Mouse (Mus musculus): ENCODE data around the gene Ccdc33. TPM values are rescaled to one million over a fixed set of nuclear protein-coding genes. Genes with fewer than 3 reads are reported as not detected.

Ccdc33 gene
- polyA plus RNA-seq (2014; fragmentation: Illumina TruSeq; extraction: RNeasy Lipid Tissue Mini Kit (QIAGEN cat#74804); ENCODE audit: low read depth, low replicate concordance), result not detected

GRCm38 (mm10) chr9:58118671-58119070 is at the start of gene Ccdc33:
Gene Ccdc33 (minus strand): TSS chr9:58118823.

GRCm38 (mm10) chr9:58063531-58063930 is 55.1 kb downstream of the Ccdc33 start, which contains the start of gene Stra6:
Gene Stra6 (plus strand): TSS chr9:58063788.

GRCm38 (mm10) chr9:58005753-58006461 is 112.7 kb downstream of the Ccdc33 start, which contains the start of gene Cyp11a1:
Gene Cyp11a1 (plus strand): TSS chr9:58006411.

Other genes with a start within 250 kb of the Ccdc33 start
- 41.6 TPM for gene Ubl7, start 207.8 kb downstream of the Ccdc33 start, polyA plus RNA-seq (2014; fragmentation: Illumina TruSeq; extraction: RNeasy Lipid Tissue Mini Kit (QIAGEN cat#74804); ENCODE audit: low read depth, low replicate concordance)
- gene Sema7a, start 178.7 kb downstream of the Ccdc33 start, polyA plus RNA-seq (2014; fragmentation: Illumina TruSeq; extraction: RNeasy Lipid Tissue Mini Kit (QIAGEN cat#74804); ENCODE audit: low read depth, low replicate concordance), result not detected
- gene Cyp11a1, start 112.4 kb downstream of the Ccdc33 start, polyA plus RNA-seq (2014; fragmentation: Illumina TruSeq; extraction: RNeasy Lipid Tissue Mini Kit (QIAGEN cat#74804); ENCODE audit: low read depth, low replicate concordance), result not detected
- gene Stra6, start 55.0 kb downstream of the Ccdc33 start, polyA plus RNA-seq (2014; fragmentation: Illumina TruSeq; extraction: RNeasy Lipid Tissue Mini Kit (QIAGEN cat#74804); ENCODE audit: low read depth, low replicate concordance), result not detected
- 0.53 TPM for gene Islr, start 85.5 kb upstream of the Ccdc33 start, polyA plus RNA-seq (2014; fragmentation: Illumina TruSeq; extraction: RNeasy Lipid Tissue Mini Kit (QIAGEN cat#74804); ENCODE audit: low read depth, low replicate concordance)
- gene Islr2, start 85.5 kb upstream of the Ccdc33 start, polyA plus RNA-seq (2014; fragmentation: Illumina TruSeq; extraction: RNeasy Lipid Tissue Mini Kit (QIAGEN cat#74804); ENCODE audit: low read depth, low replicate concordance), result not detected
- gene Pml, start 131.0 kb upstream of the Ccdc33 start, polyA plus RNA-seq (2014; fragmentation: Illumina TruSeq; extraction: RNeasy Lipid Tissue Mini Kit (QIAGEN cat#74804); ENCODE audit: low read depth, low replicate concordance), result 2.7 TPM
- gene Stoml1, start 134.3 kb upstream of the Ccdc33 start, polyA plus RNA-seq (2014; fragmentation: Illumina TruSeq; extraction: RNeasy Lipid Tissue Mini Kit (QIAGEN cat#74804); ENCODE audit: low read depth, low replicate concordance), result 2.2 TPM
- gene Loxl1, start 194.4 kb upstream of the Ccdc33 start, polyA plus RNA-seq (2014; fragmentation: Illumina TruSeq; extraction: RNeasy Lipid Tissue Mini Kit (QIAGEN cat#74804); ENCODE audit: low read depth, low replicate concordance), result 0.19 TPM